Mouse (Mus musculus) embryonic fibroblast, embryonic 13.5 days (primary cell): ENCODE data around the gene Moxd1.

ENCODE experiments used
- CTCF ChIP-seq: IDR thresholded peaks from 2 replicates; pipeline ENCODE4 v1.5.1; 2011; ENCODE audit warnings: mild to moderate bottlenecking, control low read depth, low read length, moderate library complexity, borderline replicate concordance; ENCODE audit not compliant: insufficient read depth
- POLR2A ChIP-seq: IDR thresholded peaks from 2 replicates; pipeline ENCODE4 v1.6.1; 2011; ENCODE audit warnings: low read depth, mild to moderate bottlenecking, control low read depth, low read length, moderate library complexity

DNA sequence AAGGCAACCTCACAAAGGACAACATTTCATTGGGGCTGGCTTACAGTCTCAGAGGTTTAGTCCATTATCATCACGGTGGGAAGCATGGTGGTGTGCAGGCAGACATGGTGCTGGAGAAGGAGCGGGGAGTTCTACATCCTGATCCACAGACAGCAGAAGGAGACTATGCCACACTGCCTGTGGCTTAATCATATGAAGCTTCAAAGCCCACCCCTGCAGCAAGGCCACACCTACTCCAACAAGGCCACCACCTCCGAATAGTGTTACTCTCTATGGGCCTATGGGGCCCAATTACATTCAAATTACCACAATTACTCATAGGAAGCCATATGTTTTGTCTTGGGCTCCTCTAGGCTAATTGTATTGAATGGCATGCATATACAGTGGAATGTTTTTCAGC, 23.2 kb upstream of the Moxd1 start:
- no peak for TF ChIP-seq CTCF
- TF ChIP-seq POLR2A: no peak
